Mouse (Mus musculus) CH12.LX (cell line): ENCODE measurements around the gene Gm10563. TPM values are rescaled to one million over a fixed set of nuclear protein-coding genes. Genes with fewer than 3 reads are reported as not detected.

ENCODE experiments used
- DNase-seq: peaks from one replicate; pipeline ENCODE4 v3.0.0-alpha.2; 2013; ENCODE audit errors: extremely low read depth
- H3K27ac ChIP-seq: 2 replicates; pipeline ENCODE4 v1.5.1; 2012; ENCODE audit warnings: low read depth, mild to moderate bottlenecking, control low read depth, moderate library complexity; ENCODE audit not compliant: insufficient read depth
- H3K27me3 ChIP-seq: replicated peaks from 2 replicates; pipeline ENCODE3; 2012; ENCODE audit warnings: inconsistent platforms
- H3K36me3 ChIP-seq, 2 experiments: replicated peaks in 1 of 2; 2 replicates each; pipeline versions ENCODE3 to v1.6.1; 2012; ENCODE audit warnings: inconsistent platforms in 1 of 2, low read length in 1 of 2, mild to moderate bottlenecking in 1 of 2, mixed read lengths in 1 of 2, moderate library complexity in 1 of 2; ENCODE audit not compliant: control insufficient read depth in 1 of 2, insufficient read depth in 1 of 2
- H3K4me1 ChIP-seq, 2 experiments: 2 replicates each; pipeline ENCODE4 v1.6.1; 2012; ENCODE audit warnings: inconsistent platforms in 1 of 2, moderate library complexity in 1 of 2; ENCODE audit not compliant: insufficient read depth in 2 of 2, control insufficient read depth in 1 of 2
- H3K4me2 ChIP-seq: 2 replicates; pipeline ENCODE4 v1.6.1; 2012; ENCODE audit warnings: low read depth, mild to moderate bottlenecking, control low read depth; ENCODE audit not compliant: poor library complexity, insufficient read depth, severe bottlenecking
- H3K4me3 ChIP-seq, 3 experiments: fragments of 150-350 bp in 1 of 3; sonication (generic) in 1 of 3; replicated peaks in 1 of 3; 2 replicates each; pipeline versions ENCODE3 to v1.5.1; 2011 to 2012; ENCODE audit warnings: low read depth in 2 of 3, low read length in 2 of 3, mild to moderate bottlenecking in 2 of 3, moderate library complexity in 2 of 3, control low read depth in 1 of 3, improper control_type of control experiment in 1 of 3, inconsistent platforms in 1 of 3, mixed read lengths in 1 of 3; ENCODE audit not compliant: poor library complexity in 1 of 3
- H3K79me2 ChIP-seq: replicated peaks from 2 replicates; pipeline ENCODE4 v1.6.1; 2012; ENCODE audit warnings: mild to moderate bottlenecking, moderate library complexity; ENCODE audit not compliant: control insufficient read depth, poor library complexity, insufficient read depth, severe bottlenecking; ENCODE audit errors: extremely low read depth
- H3K9ac ChIP-seq: 2 replicates; pipeline ENCODE4 v1.6.1; 2012; ENCODE audit warnings: low read depth, mild to moderate bottlenecking, control low read depth, moderate library complexity; ENCODE audit not compliant: insufficient read depth
- H3K9me3 ChIP-seq: replicated peaks from 2 replicates; pipeline ENCODE3; 2012; ENCODE audit warnings: low read length, inconsistent platforms, mixed read lengths
- BHLHE40 ChIP-seq: IDR thresholded peaks from 2 replicates; pipeline ENCODE4 v1.6.1; 2011; ENCODE audit warnings: mild to moderate bottlenecking, low read depth, low read length, improper control_type of control experiment
- CHD1 ChIP-seq: IDR thresholded peaks from 2 replicates; pipeline ENCODE4 v1.6.1; 2012; ENCODE audit warnings: low read depth, low read length, improper control_type of control experiment, inconsistent platforms
- CHD2 ChIP-seq: IDR thresholded peaks from 2 replicates; pipeline ENCODE4 v1.6.1; 2011; ENCODE audit warnings: low read length, improper control_type of control experiment
- ELF1 ChIP-seq: IDR thresholded peaks from 2 replicates; pipeline ENCODE4 v1.6.1; 2014; ENCODE audit warnings: low read depth, mild to moderate bottlenecking, inconsistent platforms, low read length, improper control_type of control experiment
- ETS1 ChIP-seq: conservative IDR thresholded peaks from 2 replicates; pipeline ENCODE4 v1.6.1; 2012; ENCODE audit warnings: low read depth, mild to moderate bottlenecking, inconsistent platforms, low read length, improper control_type of control experiment, moderate library complexity
- GABPA ChIP-seq: IDR thresholded peaks from 2 replicates; pipeline ENCODE4 v1.6.1; 2012; ENCODE audit warnings: low read depth, low read length, improper control_type of control experiment, inconsistent platforms; ENCODE audit not compliant: insufficient replicate concordance
- HCFC1 ChIP-seq: IDR thresholded peaks from 2 replicates; pipeline ENCODE4 v1.6.1; 2012; ENCODE audit warnings: low read depth, mild to moderate bottlenecking, inconsistent platforms, low read length, improper control_type of control experiment
- JUN ChIP-seq: IDR thresholded peaks from 2 replicates; pipeline ENCODE4 v1.6.1; 2011; ENCODE audit warnings: low read depth, mild to moderate bottlenecking, low read length, improper control_type of control experiment, moderate library complexity; ENCODE audit not compliant: insufficient read depth
- JUND ChIP-seq: conservative IDR thresholded peaks from 2 replicates; pipeline ENCODE4 v1.6.1; 2011; ENCODE audit warnings: low read depth, low read length, improper control_type of control experiment
- KAT2A ChIP-seq: IDR thresholded peaks from 2 replicates; pipeline ENCODE4 v1.6.1; 2012; ENCODE audit warnings: low read length, improper control_type of control experiment, inconsistent platforms; ENCODE audit not compliant: insufficient replicate concordance
- MAFK ChIP-seq: IDR thresholded peaks from 2 replicates; pipeline ENCODE4 v1.6.1; 2011; ENCODE audit warnings: low read length, improper control_type of control experiment; ENCODE audit not compliant: insufficient replicate concordance
- MAX ChIP-seq: IDR thresholded peaks from 2 replicates; pipeline ENCODE4 v1.6.1; 2011; ENCODE audit warnings: low read length, improper control_type of control experiment
- MAZ ChIP-seq: IDR thresholded peaks from 2 replicates; pipeline ENCODE4 v1.6.1; 2012; ENCODE audit warnings: low read depth, mild to moderate bottlenecking, inconsistent platforms, low read length, improper control_type of control experiment, moderate library complexity
- MXI1 ChIP-seq: IDR thresholded peaks from 2 replicates; pipeline ENCODE4 v1.6.1; 2011; ENCODE audit warnings: mild to moderate bottlenecking, low read depth, low read length, improper control_type of control experiment
- MYC ChIP-seq: IDR thresholded peaks from 2 replicates; pipeline ENCODE4 v1.6.1; 2011; ENCODE audit warnings: low read depth, mild to moderate bottlenecking, improper control_type of control experiment, low read length
- NELFE ChIP-seq: IDR thresholded peaks from 2 replicates; pipeline ENCODE4 v1.6.1; 2011; ENCODE audit warnings: low read depth, low read length, improper control_type of control experiment
- NRF1 ChIP-seq: IDR thresholded peaks from 2 replicates; pipeline ENCODE4 v1.6.1; 2014; ENCODE audit warnings: low read depth, mild to moderate bottlenecking, inconsistent platforms, low read length, improper control_type of control experiment, moderate library complexity
- POLR2A ChIP-seq: IDR thresholded peaks from 2 replicates; pipeline ENCODE4 v1.6.1; 2011; ENCODE audit warnings: low read depth, mild to moderate bottlenecking, improper control_type of control experiment, low read length
- POLR2AphosphoS2 ChIP-seq: IDR thresholded peaks from 2 replicates; pipeline ENCODE4 v1.6.1; 2011; ENCODE audit warnings: low read depth, low read length, improper control_type of control experiment
- RAD21 ChIP-seq: IDR thresholded peaks from 2 replicates; pipeline ENCODE4 v1.6.1; 2011; ENCODE audit warnings: low read depth, mild to moderate bottlenecking, low read length, improper control_type of control experiment, moderate library complexity
- RCOR1 ChIP-seq: conservative IDR thresholded peaks from 2 replicates; pipeline ENCODE4 v1.6.1; 2012; ENCODE audit warnings: low read depth, mild to moderate bottlenecking, inconsistent platforms, low read length, improper control_type of control experiment
- SIN3A ChIP-seq: IDR thresholded peaks from 2 replicates; pipeline ENCODE4 v1.6.1; 2012; ENCODE audit warnings: low read length, improper control_type of control experiment, inconsistent platforms
- SMC3 ChIP-seq: IDR thresholded peaks from 2 replicates; pipeline ENCODE4 v1.6.1; 2011; ENCODE audit warnings: low read depth, low read length, improper control_type of control experiment
- TBP ChIP-seq: conservative IDR thresholded peaks from 2 replicates; pipeline ENCODE4 v1.6.1; 2011; ENCODE audit warnings: low read depth, low read length, improper control_type of control experiment
- TCF12 ChIP-seq: IDR thresholded peaks from 2 replicates; pipeline ENCODE4 v1.6.1; 2014; ENCODE audit warnings: low read depth, mild to moderate bottlenecking, inconsistent platforms, low read length, improper control_type of control experiment
- UBTF ChIP-seq: IDR thresholded peaks from 2 replicates; pipeline ENCODE4 v1.6.1; 2012; ENCODE audit warnings: low read depth, mild to moderate bottlenecking, inconsistent platforms, low read length, improper control_type of control experiment, moderate library complexity
- USF1 ChIP-seq: IDR thresholded peaks from 2 replicates; pipeline ENCODE4 v1.6.1; 2014; ENCODE audit warnings: low read depth, mild to moderate bottlenecking, inconsistent platforms, low read length, improper control_type of control experiment
- USF2 ChIP-seq: conservative IDR thresholded peaks from 2 replicates; pipeline ENCODE4 v1.6.1; 2011; ENCODE audit warnings: low read depth, low read length, improper control_type of control experiment
- ZC3H11A ChIP-seq: IDR thresholded peaks from 2 replicates; pipeline ENCODE4 v1.6.1; 2012; ENCODE audit warnings: low read depth, mild to moderate bottlenecking, inconsistent platforms, low read length, improper control_type of control experiment
- ZKSCAN1 ChIP-seq: IDR thresholded peaks from 2 replicates; pipeline ENCODE4 v1.6.1; 2012; ENCODE audit warnings: low read depth, inconsistent platforms, low read length, improper control_type of control experiment, borderline replicate concordance
- dilution Hi-C: fragments of 300-500 bp; cut with MboI; formaldehyde crosslinking; loops from 2 replicates; pipeline ENCODE4 v1.14.3; 2020; ENCODE audit warnings: low sequenced_read_pairs; ENCODE audit not compliant: extremely low pct_unique_long_range_greater_than_20kb, extremely low pct_ligation_motif_present
- in situ Hi-C: fragments of 300-500 bp; cut with MboI; formaldehyde crosslinking; loops from 3 replicates; pipeline ENCODE4 v1.14.3; 2019; ENCODE audit warnings: low sequenced_read_pairs, low pct_ligation_motif_present, low pct_unique_long_range_greater_than_20kb, mixed read lengths
- polyA plus RNA-seq: library from polyadenylated mRNA; unstranded; fragments of >175 nt; gene quantifications from 2 replicates; pipeline ENCODE4 v1.2.1, GENCODE M21; 2012; ENCODE audit warnings: low read depth; ENCODE audit not compliant: insufficient read length
- total RNA-seq, 2 experiments: library from RNA; depleted of rRNA; stranded (reverse); fragments of 300-350 nt in 1 of 2; fragments of >200 nt in 1 of 2; gene quantifications; 2 replicates each; pipeline ENCODE4 v1.2.3; 2012 to 2014

Gm10563 gene
- total and polyA plus RNA-seq, 3 experiments, result not detected

DNA sequence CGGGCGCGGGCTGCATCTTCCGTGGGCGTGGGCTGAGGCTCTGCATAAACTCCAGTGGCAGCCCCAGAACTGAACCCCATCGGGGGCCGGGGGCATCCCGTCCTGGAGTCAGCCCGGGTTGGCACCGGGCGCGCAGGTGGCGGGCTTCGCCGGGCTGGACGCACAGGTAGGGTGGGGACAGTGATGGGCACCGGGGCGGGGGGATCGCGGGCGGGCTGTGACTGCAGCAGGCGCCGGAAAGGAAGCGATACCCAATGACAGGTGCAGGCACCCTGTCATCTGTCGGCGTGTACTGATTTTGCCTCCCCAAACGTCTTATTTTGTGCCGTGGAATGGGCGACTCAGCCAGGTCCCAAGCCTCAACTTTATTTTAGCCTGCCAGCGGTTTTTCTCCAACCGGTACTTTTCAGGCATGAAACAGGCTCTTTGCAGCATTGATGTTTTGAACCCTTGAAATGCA is 43.2 kb downstream of the Gm10563 start:
- H3K79me2 ChIP-seq, result peaks cover 24% of the 10 kb centered on the region
- TF ChIP-seq JUND, result no peak
- TF ChIP-seq GABPA, result no peak
- no peaks in the 10 kb centered on the region for H3K27me3 ChIP-seq
- peak overlapping the region; percentile 86 for H3K9ac ChIP-seq
- H3K4me1 ChIP-seq, result peaks cover 0 to 45% of the 10 kb centered on the region in 2 experiments; a peak in 2 of 4 replicates
- H3K4me2 ChIP-seq, result peak overlapping the region; percentile 86
- peak overlapping the region; percentile 99 for H3K27ac ChIP-seq
- dilution Hi-C loops (no loop called here), in situ Hi-C loops (no loop called here)
- H3K9me3 ChIP-seq, result no peaks in the 10 kb centered on the region
- peak overlapping the region; percentile 61 to 93 (median 88) for H3K4me3 ChIP-seq
- peak; percentile 38 for DNase-seq
- H3K36me3 ChIP-seq, result peaks cover 3 to 36% of the 10 kb centered on the region in 2 experiments

DNA sequence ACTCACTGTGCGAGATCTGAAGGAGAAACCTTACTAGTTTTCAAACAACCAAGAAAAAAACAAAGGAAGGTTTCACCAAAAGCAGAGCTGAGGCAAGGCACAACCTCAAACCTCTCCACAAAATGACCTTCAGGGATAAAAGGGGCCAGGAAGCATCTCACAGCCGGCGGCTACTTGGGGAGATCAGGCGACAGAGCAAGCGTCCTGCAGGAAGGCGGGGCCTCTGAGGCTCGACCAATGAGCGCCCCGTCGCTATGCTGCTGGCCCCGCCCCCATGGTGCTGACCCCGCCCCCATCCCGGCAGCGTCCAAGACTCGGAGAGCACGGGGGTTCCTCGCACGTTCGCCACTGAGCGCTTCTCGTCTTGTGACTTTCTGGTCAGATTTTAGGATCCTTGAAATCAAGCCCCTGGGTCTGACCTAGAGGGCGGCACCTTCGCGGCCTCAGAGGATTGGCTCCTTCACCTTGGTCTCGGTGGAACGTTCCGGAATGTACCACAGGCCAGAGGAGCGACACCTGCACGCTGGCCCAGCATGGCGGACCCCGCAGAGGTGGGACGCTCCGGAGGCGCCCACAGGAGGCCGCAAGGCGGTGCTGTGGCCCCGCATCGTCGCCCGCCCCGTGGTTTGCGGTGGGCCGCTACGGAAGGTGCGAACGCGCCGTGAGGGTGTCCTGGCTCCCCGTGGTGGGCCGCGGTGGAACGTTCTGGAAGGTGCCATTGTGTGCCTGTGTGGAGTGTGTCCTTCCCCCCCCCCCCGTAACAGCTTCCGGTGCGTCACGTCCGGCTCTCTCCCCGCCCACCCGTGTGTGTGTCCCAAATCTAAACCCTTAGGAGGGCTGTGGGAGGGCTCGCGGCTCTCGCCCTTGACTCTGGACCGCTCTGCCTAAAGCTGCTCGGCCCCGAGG is 43.9 kb downstream of the Gm10563 start, which contains the start of gene Slc35e2:
Gene Slc35e2 (plus strand): TSS at position 326 of the 906 bp plus-strand sequence.
- H3K4me1 ChIP-seq, result peaks cover 5 to 46% of the 10 kb centered on the region in 2 experiments
- H3K27ac ChIP-seq, result peak within 1 kb of the TSS; percentile 99
- H3K4me2 ChIP-seq, result peak within 1 kb of the TSS; percentile 86
- DNase-seq, result peak; percentile 94
- peak within 1 kb of the TSS; percentile 86 for H3K9ac ChIP-seq
- H3K9me3 ChIP-seq, result no peaks in the 10 kb centered on the region
- H3K27me3 ChIP-seq, result no peaks in the 10 kb centered on the region
- peaks cover 3 to 30% of the 10 kb centered on the region in 2 experiments for H3K36me3 ChIP-seq
- dilution Hi-C loops (no loop called here), in situ Hi-C loops (no loop called here)
- H3K79me2 ChIP-seq, result peaks cover 24% of the 10 kb centered on the region
- peak within 1 kb of the TSS; percentile 78 to 93 (median 88) for H3K4me3 ChIP-seq
- TF ChIP-seq POLR2AphosphoS2, result 0 out of 2 replicates have a peak, but pooled peaks have one; percentile 70
- TF ChIP-seq TCF12, result peak; percentile 55
- TF ChIP-seq TBP, result peak; percentile 93
- no peak for TF ChIP-seq JUN
- peak; percentile 79 for TF ChIP-seq MYC
- TF ChIP-seq BHLHE40, result peak; percentile 86
- no peak for TF ChIP-seq RCOR1
- TF ChIP-seq MAZ, result peak; percentile 96; the same call in 1 of the 2 replicates
- no peak for TF ChIP-seq JUND
- TF ChIP-seq NRF1, result 0 out of 2 replicates have a peak, but pooled peaks have one; percentile 40
- TF ChIP-seq NELFE, result peak; percentile 81
- TF ChIP-seq MXI1, result peak; percentile 50
- TF ChIP-seq POLR2A, result peak; percentile 84
- TF ChIP-seq USF1, result no peak
- peak; percentile 23; the same call in 1 of the 2 replicates for TF ChIP-seq ELF1
- TF ChIP-seq KAT2A, result no peak
- TF ChIP-seq CHD1, result peak; percentile 99
- TF ChIP-seq MAFK, result no peak
- TF ChIP-seq ETS1, result no peak
- peak; percentile 67; the same call in 1 of the 2 replicates for TF ChIP-seq MAX
- TF ChIP-seq UBTF, result no peak
- TF ChIP-seq HCFC1, result peak; percentile 77
- TF ChIP-seq CHD2, result no peak; the same call in 1 of the 2 replicates
- no peak for TF ChIP-seq SMC3
- TF ChIP-seq ZC3H11A, result no peak
- no peak for TF ChIP-seq USF2
- TF ChIP-seq SIN3A, result peak; percentile 71
- TF ChIP-seq RAD21, result no peak
- no peak for TF ChIP-seq ZKSCAN1
